Mouse (Mus musculus) liver, postnatal 0 days (tissue): Measurements from ENCODE around the gene Ccdc114. TPM values are rescaled to one million over a fixed set of nuclear protein-coding genes. Genes with fewer than 3 reads are reported as not detected.
"Not testable (repeated sequence)": the region's sequence is repeated elsewhere in the genome, so short reads cannot be mapped to it uniquely, and the experiment has no call there.

Experiments
- ATAC-seq: fragments of 200-750 bp; cut with Nextera tagmentation; 2 replicates; pipeline ENCODE4 v1.8.0; 2017; ENCODE audit warnings: mild to moderate bottlenecking, moderate library complexity
- DNase-seq: peaks from one replicate; pipeline ENCODE4 v3.0.0-alpha.2; 2016
- H3K27ac ChIP-seq: fragments of 300-500 bp; sonication (generic); 2 replicates; pipeline ENCODE4 v1.5.1; 2014; ENCODE audit warnings: antibody characterized with exemption, moderate library complexity, mild to moderate bottlenecking, low read depth
- H3K27me3 ChIP-seq: fragments of 300-500 bp; sonication (generic); 2 replicates; pipeline ENCODE4 v1.6.1; 2014; ENCODE audit warnings: low read length, control low read depth, mixed read lengths; ENCODE audit not compliant: insufficient read depth
- H3K36me3 ChIP-seq: fragments of 300-500 bp; sonication (generic); replicated peaks from 2 replicates; pipeline ENCODE4 v1.6.1; 2014; ENCODE audit warnings: mild to moderate bottlenecking, control low read depth, low read length, moderate library complexity, mixed read lengths; ENCODE audit not compliant: insufficient read depth
- H3K4me1 ChIP-seq: fragments of 300-500 bp; sonication (generic); 2 replicates; pipeline ENCODE4 v1.6.1; 2014; ENCODE audit warnings: antibody characterized with exemption, mild to moderate bottlenecking, control low read depth; ENCODE audit not compliant: insufficient read depth
- H3K4me2 ChIP-seq: fragments of 300-500 bp; sonication (generic); 2 replicates; pipeline ENCODE4 v1.6.1; 2014; ENCODE audit warnings: low read depth, mild to moderate bottlenecking, low read length, moderate library complexity, mixed read lengths
- H3K4me3 ChIP-seq: fragments of 300-500 bp; sonication (generic); 2 replicates; pipeline ENCODE4 v1.5.1; 2014; ENCODE audit warnings: low read depth, low read length
- H3K9ac ChIP-seq: fragments of 300-500 bp; sonication (generic); replicated peaks from 2 replicates; pipeline ENCODE4 v1.6.1; 2014; ENCODE audit warnings: mild to moderate bottlenecking, moderate library complexity
- H3K9me3 ChIP-seq: fragments of 300-500 bp; sonication (generic); 2 replicates; pipeline ENCODE4 v1.6.1; 2016; ENCODE audit warnings: mild to moderate bottlenecking, control low read depth, low read length, mixed read lengths
- CTCF ChIP-seq: sonication (generic); IDR thresholded peaks from 2 replicates; pipeline ENCODE4 v1.5.1; 2016; ENCODE audit warnings: antibody characterized with exemption, low read depth
- EP300 ChIP-seq: IDR thresholded peaks from 2 replicates; pipeline ENCODE4 v1.6.1; 2016; ENCODE audit warnings: antibody characterized with exemption, low read depth, mild to moderate bottlenecking
- WGBS: fragments of 180-500 bp; shearing (Covaris S2); extraction: QIAGEN DNeasy Blood & Tissue Kit; methylation state at CpG from one replicate; pipeline ENCODE4 v1.1.7; 2014; ENCODE audit not compliant: insufficient replicate concordance; 5-methylcytosine and 5-hydroxymethylcytosine counted together
- polyA plus RNA-seq: library from polyadenylated mRNA; unstranded; fragments of >200 nt; fragmentation: Nextera tagmentation; extraction: Ambion mirVana; gene quantifications from 2 replicates; pipeline ENCODE4 v1.2.1, GENCODE M21; 2015

Gene Ccdc114
- polyA plus RNA-seq, 1 experiment from 2014 or later, result 1.2 TPM

GRCm38 (mm10) chr7:45935114-45935513 is 11.2 kb downstream of the Ccdc114 start:
- ATAC-seq (peak; percentile 64), DNase-seq (peak; percentile 76)
- TF ChIP-seq CTCF, result peak; percentile 86
- no peak for TF ChIP-seq EP300
- no peak overlapping the region for H3K4me2 ChIP-seq
- no peak overlapping the region for H3K4me3 ChIP-seq
- no peaks in the 10 kb centered on the region for H3K36me3 ChIP-seq
- no peaks in the 10 kb centered on the region; the same call in 1 of the 2 replicates for H3K4me1 ChIP-seq
- no peak overlapping the region for H3K27ac ChIP-seq
- peaks cover 3% of the 10 kb centered on the region; the same call in 1 of the 2 replicates for H3K9me3 ChIP-seq
- no peak overlapping the region for H3K9ac ChIP-seq
- WGBS, result 15% methylated on average over 7 of the region's 7 CpGs
- no peaks in the 10 kb centered on the region for H3K27me3 ChIP-seq

DNA sequence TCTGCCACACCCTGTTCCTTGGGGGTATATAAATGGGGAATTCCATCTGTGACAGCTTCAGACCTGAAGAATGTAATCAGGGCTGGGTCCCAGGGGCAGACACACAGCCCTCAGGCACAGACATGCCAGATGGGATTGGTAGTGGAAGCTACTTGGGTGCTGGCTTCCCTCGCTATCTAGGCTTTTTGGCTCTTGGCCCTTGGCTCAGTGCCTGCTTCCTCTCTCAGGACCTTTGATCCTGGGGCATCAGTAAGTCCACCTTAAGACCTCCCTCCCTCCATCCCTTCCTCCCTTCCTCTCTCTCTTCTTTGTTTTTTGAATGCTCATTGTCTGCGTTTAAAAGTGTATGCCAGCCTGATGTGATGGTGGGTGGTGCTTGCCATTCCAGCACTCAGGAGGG is 16.0 kb downstream of the Ccdc114 start:
- H3K9me3 ChIP-seq, result no peaks in the 10 kb centered on the region
- H3K4me3 ChIP-seq, result no peak overlapping the region
- no peak overlapping the region for H3K27ac ChIP-seq
- H3K36me3 ChIP-seq, result no peaks in the 10 kb centered on the region
- no peak for ATAC-seq
- H3K4me2 ChIP-seq, result no peak overlapping the region
- no peak overlapping the region for H3K9ac ChIP-seq
- no peak for DNase-seq
- no peaks in the 10 kb centered on the region for H3K27me3 ChIP-seq
- no peaks in the 10 kb centered on the region; the same call in 1 of the 2 replicates for H3K4me1 ChIP-seq
- TF ChIP-seq EP300, result no peak
- no peak for TF ChIP-seq CTCF
- 29% methylated on average over 2 of the region's 2 CpGs for WGBS

DNA sequence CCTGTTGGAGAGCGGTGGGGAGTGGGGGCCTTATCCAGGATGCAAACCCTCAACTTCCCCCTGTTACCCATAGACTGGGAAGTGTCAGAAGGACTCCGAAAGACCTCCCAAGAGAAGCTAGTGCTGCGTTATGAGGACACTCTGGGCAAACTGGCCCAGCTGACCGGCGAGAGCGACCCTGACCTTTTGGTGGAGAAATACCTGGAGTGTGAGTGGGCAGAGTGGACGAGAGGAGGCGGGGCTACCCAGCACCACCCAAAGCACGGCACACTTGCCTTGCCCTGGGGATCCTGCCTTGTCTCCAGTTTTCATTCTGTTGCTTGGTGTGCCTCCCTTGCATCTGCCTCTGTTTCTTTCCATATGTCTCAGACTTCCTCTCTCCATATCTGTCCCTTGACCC is 18.1 kb downstream of the Ccdc114 start:
- H3K4me3 ChIP-seq, result no peak overlapping the region
- H3K27me3 ChIP-seq, result no peaks in the 10 kb centered on the region
- H3K9ac ChIP-seq, result no peak overlapping the region
- TF ChIP-seq EP300, result no peak
- no peak for TF ChIP-seq CTCF
- DNase-seq (no peak), ATAC-seq (no peak)
- no peak overlapping the region for H3K4me2 ChIP-seq
- no peak overlapping the region for H3K27ac ChIP-seq
- H3K4me1 ChIP-seq, result no peaks in the 10 kb centered on the region; the same call in 1 of the 2 replicates
- H3K9me3 ChIP-seq, result no peaks in the 10 kb centered on the region
- H3K36me3 ChIP-seq, result no peaks in the 10 kb centered on the region
- WGBS, result 78% methylated on average over 9 of the region's 9 CpGs

GRCm38 (mm10) chr7:45943280-45943679 is 19.4 kb downstream of the Ccdc114 start:
- not testable (repeated sequence) for H3K4me3 ChIP-seq, H3K36me3 ChIP-seq, ATAC-seq, H3K9ac ChIP-seq, DNase-seq, H3K4me1 ChIP-seq, H3K27me3 ChIP-seq, H3K9me3 ChIP-seq, H3K27ac ChIP-seq, H3K4me2 ChIP-seq
- 29% methylated on average over 1 of the region's 1 CpGs for WGBS
- peak; percentile 58 for TF ChIP-seq CTCF

GRCm38 (mm10) chr7:45949061-45949460 is 25.2 kb downstream of the Ccdc114 start:
- no peak for DNase-seq
- Histone ChIP-seq H3K4me2 (no peak overlapping the region), H3K9me3 (no peaks in the 10 kb centered on the region), H3K27me3 (no peaks in the 10 kb centered on the region), H3K36me3 (no peaks in the 10 kb centered on the region), H3K27ac (no peak overlapping the region), H3K4me1 (no peaks in the 10 kb centered on the region), H3K4me3 (no peak overlapping the region), H3K9ac (no peak overlapping the region)
- WGBS, result 73% methylated on average over 4 of the region's 4 CpGs
- TF ChIP-seq EP300 (no peak), CTCF (no peak)
- no peak for ATAC-seq

DNA sequence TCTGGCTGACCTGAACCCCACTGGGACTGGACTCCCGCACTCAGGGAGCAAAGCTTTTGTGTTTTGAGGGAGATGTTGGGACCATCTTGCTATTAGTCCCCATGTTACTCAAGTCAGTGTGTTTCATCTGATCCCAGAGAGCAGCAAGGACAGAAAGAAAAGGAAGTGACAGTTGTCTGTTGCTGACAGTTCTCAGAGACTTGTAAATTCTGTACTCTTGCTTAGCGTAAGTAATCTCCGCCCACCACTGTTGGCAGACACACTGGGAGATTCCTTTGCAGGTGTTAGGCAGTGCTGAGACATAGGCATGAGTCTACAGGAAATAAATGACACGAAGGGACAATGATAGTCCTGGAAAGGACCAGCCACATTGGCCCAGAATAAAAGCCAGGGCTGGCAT is 32.7 kb downstream of the Ccdc114 start:
- WGBS, result 49% methylated on average over 4 of the region's 4 CpGs
- Histone ChIP-seq H3K36me3 (no peaks in the 10 kb centered on the region), H3K4me3 (no peak overlapping the region), H3K9me3 (no peaks in the 10 kb centered on the region), H3K27ac (no peak overlapping the region), H3K27me3 (no peaks in the 10 kb centered on the region), H3K9ac (no peak overlapping the region), H3K4me2 (no peak overlapping the region), H3K4me1 (no peaks in the 10 kb centered on the region; the same call in 1 of the 2 replicates)
- ATAC-seq, result no peak
- TF ChIP-seq CTCF (no peak), EP300 (no peak)
- DNase-seq, result no peak
